Mouse (Mus musculus) limb, embryonic 14.5 days (tissue): Measurements from ENCODE around the gene Exoc6b. TPM values are rescaled to one million over a fixed set of nuclear protein-coding genes. Genes with fewer than 3 reads are reported as not detected.

Source experiments
- ATAC-seq: fragments of 200-750 bp; cut with Nextera tagmentation; 2 replicates; pipeline ENCODE4 v1.8.0; 2017; ENCODE audit warnings: low read depth, moderate number of reproducible peaks, moderate TSS enrichment; ENCODE audit not compliant: low FRiP score
- DNase-seq: peaks from one replicate; pipeline ENCODE4 v3.0.0-alpha.2; 2015; ENCODE audit warnings: low spot score
- H3K27ac ChIP-seq: fragments of 300-500 bp; sonication (generic); replicated peaks from 2 replicates; pipeline ENCODE4 v1.5.1; 2014; ENCODE audit warnings: low read depth, mild to moderate bottlenecking, low read length, moderate library complexity, mixed read lengths
- H3K27me3 ChIP-seq: fragments of 300-500 bp; sonication (generic); 2 replicates; pipeline ENCODE4 v1.6.1; 2014; ENCODE audit warnings: low read length, mixed read lengths; ENCODE audit not compliant: control insufficient read depth, insufficient read depth
- H3K36me3 ChIP-seq: fragments of 300-500 bp; sonication (generic); 2 replicates; pipeline ENCODE4 v1.6.1; 2014; ENCODE audit warnings: mild to moderate bottlenecking, low read length, moderate library complexity, mixed read lengths; ENCODE audit not compliant: control insufficient read depth, insufficient read depth
- H3K4me1 ChIP-seq: fragments of 300-500 bp; sonication (generic); 2 replicates; pipeline ENCODE4 v1.6.1; 2014; ENCODE audit warnings: antibody characterized with exemption, low read length, mixed read lengths; ENCODE audit not compliant: control insufficient read depth, insufficient read depth
- H3K4me2 ChIP-seq: fragments of 300-500 bp; sonication (generic); replicated peaks from 2 replicates; pipeline ENCODE4 v1.6.1; 2014; ENCODE audit warnings: low read depth, mild to moderate bottlenecking, low read length, moderate library complexity; ENCODE audit not compliant: severe bottlenecking
- H3K4me3 ChIP-seq: fragments of 300-500 bp; sonication (generic); replicated peaks from 2 replicates; pipeline ENCODE4 v1.5.1; 2014; ENCODE audit warnings: low read length
- H3K9ac ChIP-seq: fragments of 300-500 bp; sonication (generic); 2 replicates; pipeline ENCODE4 v1.6.1; 2014; ENCODE audit warnings: mild to moderate bottlenecking, low read depth, low read length, moderate library complexity; ENCODE audit not compliant: severe bottlenecking
- H3K9me3 ChIP-seq: fragments of 300-500 bp; sonication (generic); 2 replicates; pipeline ENCODE4 v1.6.1; 2016; ENCODE audit warnings: low read length; ENCODE audit not compliant: control insufficient read depth
- POLR2A ChIP-seq: fragments of 200-500 bp; IDR thresholded peaks from 2 replicates; pipeline ENCODE4 v1.8.0; 2012; ENCODE audit warnings: inconsistent platforms, mild to moderate bottlenecking, moderate library complexity, borderline replicate concordance; ENCODE audit not compliant: insufficient read depth, insufficient read length; ENCODE audit errors: extremely low read depth
- WGBS: fragments of 180-500 bp; shearing (Covaris S2); extraction: QIAGEN DNeasy Blood & Tissue Kit; methylation state at CpG from one replicate; pipeline ENCODE4 v1.1.7; 2014; 5-methylcytosine and 5-hydroxymethylcytosine counted together
- polyA plus RNA-seq, 2 experiments: library from polyadenylated mRNA; depleted of rRNA in 1 of 2; stranded (reverse) in 1 of 2; unstranded in 1 of 2; fragments of >200 nt; fragmentation: Nextera tagmentation in 1 of 2; extraction: Ambion mirVana in 1 of 2; gene quantifications; 2 replicates each; pipeline versions ENCODE4 v1.2.1 to v1.2.3; 2012 to 2014

The Exoc6b gene
- polyA plus RNA-seq, 2 experiments: 16.1 to 40.7 TPM

GRCm38 (mm10) chr6:84807546-84807945 is 261.8 kb downstream of the Exoc6b start:
- Histone ChIP-seq H3K4me3 (no peak overlapping the region), H3K36me3 (no peaks in the 10 kb centered on the region), H3K4me2 (no peak overlapping the region), H3K4me1 (no peaks in the 10 kb centered on the region), H3K27me3 (no peaks in the 10 kb centered on the region), H3K27ac (no peak overlapping the region), H3K9ac (no peak overlapping the region), H3K9me3 (no peaks in the 10 kb centered on the region)
- ATAC-seq (no peak), DNase-seq (no peak)
- 94% methylated on average over 7 of the region's 7 CpGs for WGBS
- no peak for TF ChIP-seq POLR2A

- Histone ChIP-seq H3K4me3 (no peak overlapping the region), H3K9me3 (no peaks in the 10 kb centered on the region), H3K36me3 (no peaks in the 10 kb centered on the region), H3K9ac (no peak overlapping the region), H3K4me1 (no peaks in the 10 kb centered on the region), H3K27ac (no peak overlapping the region), H3K4me2 (no peak overlapping the region), H3K27me3 (no peaks in the 10 kb centered on the region)
- TF ChIP-seq POLR2A: no peak
- 81% methylated on average over 2 of the region's 2 CpGs for WGBS
- ATAC-seq (no peak), DNase-seq (no peak)
Measured at GRCm38 (mm10) chr6:84806132-84806730, 263.1 kb downstream of the Exoc6b start.

GRCm38 (mm10) chr6:84798736-84799135 is 270.6 kb downstream of the Exoc6b start:
- H3K9me3 ChIP-seq: no peaks in the 10 kb centered on the region
- no peak for TF ChIP-seq POLR2A
- no peak overlapping the region for H3K4me2 ChIP-seq
- DNase-seq (no peak), ATAC-seq (no peak)
- no peaks in the 10 kb centered on the region for H3K27me3 ChIP-seq
- no peak overlapping the region for H3K27ac ChIP-seq
- H3K9ac ChIP-seq: no peak overlapping the region
- no peaks in the 10 kb centered on the region for H3K36me3 ChIP-seq
- WGBS: 82% methylated on average over 3 of the region's 3 CpGs
- H3K4me3 ChIP-seq: no peak overlapping the region
- peaks cover 13% of the 10 kb centered on the region for H3K4me1 ChIP-seq

DNA sequence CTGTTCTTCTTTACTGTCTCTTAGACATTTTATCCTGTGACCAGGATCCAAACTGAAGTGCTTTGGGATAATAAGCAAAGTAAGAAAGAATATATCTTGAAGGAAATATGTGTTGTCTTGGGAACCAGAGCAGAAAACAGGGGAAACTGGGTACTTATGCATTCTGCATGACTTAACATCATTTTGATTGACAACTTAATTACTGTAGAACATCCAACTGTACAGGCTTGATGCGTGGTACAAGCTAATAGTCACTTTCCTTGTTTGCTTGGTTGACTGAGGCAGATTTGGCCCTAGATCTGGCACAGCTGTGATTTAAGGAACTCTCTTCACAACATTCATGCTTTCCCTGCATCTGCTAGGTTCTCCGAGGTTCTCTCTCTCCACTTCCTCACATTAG is 285.3 kb downstream of the Exoc6b start:
- H3K27ac ChIP-seq: no peak overlapping the region
- no peaks in the 10 kb centered on the region for H3K4me1 ChIP-seq
- H3K9ac ChIP-seq: no peak overlapping the region
- no peak for ATAC-seq
- no peaks in the 10 kb centered on the region for H3K27me3 ChIP-seq
- no peak for DNase-seq
- H3K9me3 ChIP-seq: no peaks in the 10 kb centered on the region
- H3K4me2 ChIP-seq: no peak overlapping the region
- no peak for TF ChIP-seq POLR2A
- WGBS: 75% methylated on average over 2 of the region's 2 CpGs
- no peaks in the 10 kb centered on the region for H3K36me3 ChIP-seq
- H3K4me3 ChIP-seq: no peak overlapping the region

- no peak for TF ChIP-seq POLR2A
- Histone ChIP-seq H3K9ac (no peak overlapping the region), H3K9me3 (no peaks in the 10 kb centered on the region), H3K27ac (no peak overlapping the region), H3K4me1 (peaks cover 5% of the 10 kb centered on the region; the same call in 1 of the 2 replicates), H3K4me2 (no peak overlapping the region), H3K4me3 (no peak overlapping the region), H3K27me3 (no peaks in the 10 kb centered on the region), H3K36me3 (no peaks in the 10 kb centered on the region)
- ATAC-seq: no peak
- no peak for DNase-seq
- WGBS: 35% methylated on average over 5 of the region's 5 CpGs
Measured at GRCm38 (mm10) chr6:84779987-84780386, 289.3 kb downstream of the Exoc6b start.
